Mouse (Mus musculus) adrenal gland, postnatal 14 days (tissue): ENCODE measurements around the gene Sbf1. TPM values are rescaled to one million over a fixed set of nuclear protein-coding genes. Genes with fewer than 3 reads are reported as not detected.
A peak's percentile ranks its signal among the peaks of the same experiment; 100 is the strongest.

Experiments used
- DNase-seq: peaks from one replicate; pipeline ENCODE4 v3.0.0; 2021; ENCODE audit warnings: mixed read lengths
- long read RNA-seq, 2 experiments: library from polyadenylated mRNA; stranded (forward); transcript quantifications; one replicate each; pipeline ENCODE4 v2.0.0; 2021
- total RNA-seq: library from RNA; stranded (reverse); gene quantifications from 2 replicates; pipeline ENCODE4 v1.2.3, GENCODE M21; 2021

Sbf1 gene
- total RNA-seq: 74.0 and 99.4 TPM in 2 replicates
- long read RNA-seq, experiment 1, full-length matches to known transcripts: 19 of 44 reads
- long read RNA-seq, experiment 1, partial matches to known transcripts: 15 of 44 reads
- long read RNA-seq, experiment 1, other reads (novel, unspliced or antisense): 10 of 44 reads
- long read RNA-seq, experiment 2, full-length matches to known transcripts: 20 of 45 reads
- long read RNA-seq, experiment 2, partial matches to known transcripts: 13 of 45 reads
- long read RNA-seq, experiment 2, other reads (novel, unspliced or antisense): 12 of 45 reads

GRCm38 (mm10) chr15:89315190-89315731 is at the start of gene Sbf1:
Sbf1 (minus strand) TSS chr15:89315311.
- DNase-seq: peak; percentile 99

- no peak for DNase-seq
Observed at GRCm38 (mm10) chr15:89363051-89363450, 47.9 kb upstream of the Sbf1 start.

GRCm38 (mm10) chr15:89358784-89359183 is 43.7 kb upstream of the Sbf1 start:
- DNase-seq: no peak

GRCm38 (mm10) chr15:89356372-89356771 is 41.3 kb upstream of the Sbf1 start:
- peak; percentile 93 for DNase-seq

GRCm38 (mm10) chr15:89355241-89356187 is 40.4 kb upstream of the Sbf1 start, which contains the start of the genes Lmf2 and Ncaph2:
Lmf2 (minus strand) TSS chr15:89355659.
Ncaph2 (plus strand) TSS chr15:89355719.
- DNase-seq: peak; percentile 98

- no peak for DNase-seq
Observed at GRCm38 (mm10) chr15:89354455-89354854, 39.3 kb upstream of the Sbf1 start.

- DNase-seq: no peak
Observed at GRCm38 (mm10) chr15:89353837-89354236, 38.7 kb upstream of the Sbf1 start.

- no peak for DNase-seq
Observed at GRCm38 (mm10) chr15:89352795-89353194, 37.7 kb upstream of the Sbf1 start.

- no peak for DNase-seq
Observed at GRCm38 (mm10) chr15:89352054-89352453, 36.9 kb upstream of the Sbf1 start.

- DNase-seq: no peak
Observed at GRCm38 (mm10) chr15:89351302-89351701, 36.2 kb upstream of the Sbf1 start.

GRCm38 (mm10) chr15:89350447-89350846 is 35.3 kb upstream of the Sbf1 start:
- DNase-seq: no peak

- no peak for DNase-seq
Observed at GRCm38 (mm10) chr15:89343325-89343724, 28.2 kb upstream of the Sbf1 start.

GRCm38 (mm10) chr15:89341678-89342077 is 26.6 kb upstream of the Sbf1 start:
- no peak for DNase-seq

- DNase-seq: no peak
Observed at GRCm38 (mm10) chr15:89340136-89340535, 25.0 kb upstream of the Sbf1 start.

- DNase-seq: no peak
Observed at GRCm38 (mm10) chr15:89339696-89340095, 24.6 kb upstream of the Sbf1 start.

- DNase-seq: no peak
Observed at GRCm38 (mm10) chr15:89336422-89336821, 21.3 kb upstream of the Sbf1 start.

GRCm38 (mm10) chr15:89334774-89335537 is 19.8 kb upstream of the Sbf1 start:
- no peak for DNase-seq

GRCm38 (mm10) chr15:89334271-89334670 is 19.2 kb upstream of the Sbf1 start, which contains the start of gene Miox:
Miox (plus strand) TSS chr15:89334398.
- DNase-seq: no peak

GRCm38 (mm10) chr15:89326441-89326840 is 11.3 kb upstream of the Sbf1 start:
- DNase-seq: no peak

GRCm38 (mm10) chr15:89323656-89324055 is 8.5 kb upstream of the Sbf1 start:
- no peak for DNase-seq

GRCm38 (mm10) chr15:89322670-89323522 is 7.8 kb upstream of the Sbf1 start, which contains the start of gene Adm2:
Adm2 (plus strand) TSS chr15:89322720.
- DNase-seq: no peak
